Mouse (Mus musculus) gastrocnemius, postnatal 25 days (tissue): ENCODE results near the gene Baiap2l1. TPM values are rescaled to one million over a fixed set of nuclear protein-coding genes. Genes with fewer than 3 reads are reported as not detected.
"Not testable (repeated sequence)": the region's sequence is repeated elsewhere in the genome, so short reads cannot be mapped to it uniquely, and the experiment has no call there.

ENCODE experiments used
- DNase-seq: peaks from one replicate; pipeline ENCODE4 v3.0.0; 2022
- total RNA-seq, 2 experiments: library from RNA; stranded (reverse); gene quantifications; 1 replicate in 1 of 2; 2 replicates in 1 of 2; pipeline ENCODE4 v1.2.3; 2021

Baiap2l1 gene
- total RNA-seq, 2 experiments from 2014 or later: 0.35 to 0.84 TPM

GRCm38 (mm10) chr5:144351185-144351584 is 6.7 kb downstream of the Baiap2l1 start:
- no peak for DNase-seq

GRCm38 (mm10) chr5:144344592-144344991 is 13.3 kb downstream of the Baiap2l1 start:
- no peak for DNase-seq

GRCm38 (mm10) chr5:144341085-144341484 is 16.8 kb downstream of the Baiap2l1 start:
- DNase-seq: no peak

GRCm38 (mm10) chr5:144338787-144339186 is 19.1 kb downstream of the Baiap2l1 start:
- no peak for DNase-seq

GRCm38 (mm10) chr5:144335357-144335756 is 22.6 kb downstream of the Baiap2l1 start:
- DNase-seq: not testable (repeated sequence)

GRCm38 (mm10) chr5:144334010-144334409 is 23.9 kb downstream of the Baiap2l1 start:
- DNase-seq: no peak

- DNase-seq: no peak
These were observed 35.2 kb downstream of the Baiap2l1 start for GRCm38 (mm10) chr5:144322717-144323116.

GRCm38 (mm10) chr5:144321681-144322080 is 36.2 kb downstream of the Baiap2l1 start:
- DNase-seq: no peak

- no peak for DNase-seq
These were observed 39.6 kb downstream of the Baiap2l1 start for GRCm38 (mm10) chr5:144318286-144318685.

- DNase-seq: no peak
These were observed 40.5 kb downstream of the Baiap2l1 start for GRCm38 (mm10) chr5:144317426-144317825.

GRCm38 (mm10) chr5:144316442-144316841 is 41.5 kb downstream of the Baiap2l1 start:
- no peak for DNase-seq

- DNase-seq: peak; percentile 8
These were observed 43.0 kb downstream of the Baiap2l1 start for GRCm38 (mm10) chr5:144314731-144315494.

- DNase-seq: no peak
These were observed 44.6 kb downstream of the Baiap2l1 start for GRCm38 (mm10) chr5:144313335-144313734.

GRCm38 (mm10) chr5:144312183-144312582 is 45.7 kb downstream of the Baiap2l1 start:
- DNase-seq: no peak

GRCm38 (mm10) chr5:144308929-144309328 is 49.0 kb downstream of the Baiap2l1 start:
- no peak for DNase-seq

- DNase-seq: no peak
These were observed 54.8 kb downstream of the Baiap2l1 start for GRCm38 (mm10) chr5:144303071-144303470.

GRCm38 (mm10) chr5:144296090-144296604 is 61.8 kb downstream of the Baiap2l1 start:
- DNase-seq: no peak

GRCm38 (mm10) chr5:144295357-144295756 is 62.6 kb downstream of the Baiap2l1 start:
- no peak for DNase-seq

GRCm38 (mm10) chr5:144294908-144295307 is 63.0 kb downstream of the Baiap2l1 start:
- DNase-seq: no peak

GRCm38 (mm10) chr5:144289769-144290440 is 68.0 kb downstream of the Baiap2l1 start:
- DNase-seq: no peak

- no peak for DNase-seq
These were observed 69.5 kb downstream of the Baiap2l1 start for GRCm38 (mm10) chr5:144288391-144288790.

- DNase-seq: no peak
These were observed 70.6 kb downstream of the Baiap2l1 start for GRCm38 (mm10) chr5:144287267-144287820.
